Mouse (Mus musculus): ENCODE results near the gene Arsb.

- TF ChIP-seq POLR2A (IDR thresholded peaks at IDR 0.05; ENCODE audit: extremely low read depth, insufficient read depth, low read length) (no peak), CTCF (IDR thresholded peaks at IDR 0.05; ENCODE audit: extremely low read depth, insufficient read depth, low read length) (no peak)
These were observed 77.2 kb downstream of the Arsb start for GRCm38 (mm10) chr13:93848615-93849014.
